Comparison of ENCODE assay signal across 8 mouse cellular contexts in genomic region chr7:45718331-45718730, GRCm38 (mm10). TPM values are rescaled to one million over a fixed set of nuclear protein-coding genes. Genes with fewer than 3 reads are reported as not detected.
DNase-seq lines count a peak whose midpoint lies in the region; ATAC-seq and TF ChIP-seq lines count a peak whose summit lies in the region.

No protein-coding gene starts in this region.

- H3K36me3 ChIP-seq in heart, embryonic 14.5 days (ENCODE audit: control insufficient read depth, insufficient read depth, low read length): peaks cover 50% of the 10 kb centered on the region
- peaks cover 28% of the 10 kb centered on the region for H3K36me3 ChIP-seq in ES-Bruce4 (ENCODE audit: control insufficient read depth, insufficient read depth, low read length, poor library complexity, severe bottlenecking)
- peaks cover 18% of the 10 kb centered on the region for H3K36me3 ChIP-seq in forebrain, embryonic 16.5 days (ENCODE audit: control insufficient read depth, insufficient read depth)
- peaks cover 24% of the 10 kb centered on the region for H3K36me3 ChIP-seq in liver, postnatal 0 days (replicated peaks; ENCODE audit: insufficient read depth, low read length)

- TF ChIP-seq EP300 in ES-Bruce4 (IDR thresholded peaks at IDR 0.05; ENCODE audit: insufficient read depth, low read depth, low read length): no peak
- TF ChIP-seq EP300 in liver, postnatal 0 days (IDR thresholded peaks at IDR 0.05; ENCODE audit: low read depth): no peak

- DNase-seq in heart, adult 9 months (ENCODE audit: low spot score in 2 of 2): no peak
- DNase-seq in liver, postnatal 0 days: no peak
- DNase-seq in ovary, adult 18-20 months (ENCODE audit: low spot score): no peak
- DNase-seq in Muller cell, postnatal 12 days (ENCODE audit: inconsistent ontology term): no peak
- DNase-seq in right cerebral cortex, postnatal 4 days: no peak

- peak overlapping the region; percentile 89 for H3K9ac ChIP-seq in heart, embryonic 14.5 days (ENCODE audit: low read length)
- peak overlapping the region; percentile 90 for H3K9ac ChIP-seq in ES-Bruce4 (ENCODE audit: low read depth, poor library complexity, severe bottlenecking)
- peak overlapping the region; percentile 68 for H3K9ac ChIP-seq in forebrain, embryonic 16.5 days (replicated peaks; ENCODE audit: low read depth, low read length)
- H3K9ac ChIP-seq in liver, postnatal 0 days (replicated peaks): peak overlapping the region; percentile 97

- H3K4me2 ChIP-seq in heart, embryonic 14.5 days (ENCODE audit: low read length): peak overlapping the region; percentile 86
- H3K4me2 ChIP-seq in forebrain, embryonic 16.5 days (ENCODE audit: low read length): peak overlapping the region; percentile 86
- H3K4me2 ChIP-seq in liver, postnatal 0 days (ENCODE audit: low read depth, low read length): peak overlapping the region; percentile 89

- H3K27me3 ChIP-seq in heart, embryonic 14.5 days (ENCODE audit: control insufficient read depth, insufficient read depth, low read length): no peaks in the 10 kb centered on the region
- no peaks in the 10 kb centered on the region for H3K27me3 ChIP-seq in ES-Bruce4 (ENCODE audit: control insufficient read depth, insufficient read depth, low read length, poor library complexity, severe bottlenecking)
- no peaks in the 10 kb centered on the region for H3K27me3 ChIP-seq in forebrain, embryonic 16.5 days (replicated peaks; ENCODE audit: control insufficient read depth, insufficient read depth, low read length)
- H3K27me3 ChIP-seq in liver, postnatal 0 days (ENCODE audit: insufficient read depth, low read length): no peaks in the 10 kb centered on the region

- no peak for TF ChIP-seq POLR2A in ES-Bruce4 (IDR thresholded peaks at IDR 0.05; ENCODE audit: insufficient read depth, low read length)

- H3K9me3 ChIP-seq in heart, embryonic 14.5 days (ENCODE audit: control insufficient read depth, low read length): no peaks in the 10 kb centered on the region
- H3K9me3 ChIP-seq in ES-Bruce4 (replicated peaks; ENCODE audit: control insufficient read depth, insufficient read depth, low read length, poor library complexity, severe bottlenecking): no peaks in the 10 kb centered on the region
- H3K9me3 ChIP-seq in forebrain, embryonic 16.5 days (ENCODE audit: control insufficient read depth, low read length): no peaks in the 10 kb centered on the region
- no peaks in the 10 kb centered on the region for H3K9me3 ChIP-seq in liver, postnatal 0 days (ENCODE audit: low read length)

- peaks cover 17 to 44% of the 10 kb centered on the region in 2 experiments for H3K4me1 ChIP-seq in heart, embryonic 14.5 days (ENCODE audit: control insufficient read depth in 2 of 2, insufficient read depth in 2 of 2, low read length in 2 of 2)
- H3K4me1 ChIP-seq in ES-Bruce4 (ENCODE audit: control insufficient read depth, insufficient read depth, low read length): no peaks in the 10 kb centered on the region
- H3K4me1 ChIP-seq in forebrain, embryonic 16.5 days (replicated peaks; ENCODE audit: control insufficient read depth, insufficient read depth, low read length): peaks cover 43% of the 10 kb centered on the region
- peaks cover 39% of the 10 kb centered on the region for H3K4me1 ChIP-seq in liver, postnatal 0 days (ENCODE audit: insufficient read depth)

- ATAC-seq in heart, embryonic 14.5 days (ENCODE audit: insufficient number of reproducible peaks, insufficient read depth, low FRiP score, low read depth): no peak
- no peak for ATAC-seq in forebrain, embryonic 16.5 days
- no peak for ATAC-seq in liver, postnatal 0 days

- H3K27ac ChIP-seq in heart, embryonic 14.5 days (replicated peaks in 1 of 2; ENCODE audit: control insufficient read depth in 1 of 2, insufficient read depth in 1 of 2, low read depth in 2 of 2, low read length in 2 of 2): peak overlapping the region; percentile 84 to 87
- H3K27ac ChIP-seq in ES-Bruce4 (ENCODE audit: insufficient read depth, low read length): peak overlapping the region; percentile 45
- H3K27ac ChIP-seq in forebrain, embryonic 16.5 days (ENCODE audit: low read length): peak overlapping the region; percentile 92
- H3K27ac ChIP-seq in liver, postnatal 0 days (ENCODE audit: low read depth): peak overlapping the region; percentile 94

- WGBS in heart, embryonic 14.5 days: under 1% methylated on average over 20 of the region's 20 CpGs
- WGBS in forebrain, embryonic 16.5 days: 0% methylated on average over 20 of the region's 20 CpGs
- 1% methylated on average over 20 of the region's 20 CpGs for WGBS in liver, postnatal 0 days (ENCODE audit: insufficient replicate concordance)

- H3K4me3 ChIP-seq in heart, embryonic 14.5 days (ENCODE audit: control insufficient read depth in 1 of 2, insufficient read depth in 1 of 2, low read depth in 1 of 2, low read length in 2 of 2): peak overlapping the region; percentile 63 to 88
- peak overlapping the region; percentile 93 for H3K4me3 ChIP-seq in ES-Bruce4 (ENCODE audit: low read depth, low read length)
- H3K4me3 ChIP-seq in forebrain, embryonic 16.5 days (replicated peaks; ENCODE audit: low read length): peak overlapping the region; percentile 63
- H3K4me3 ChIP-seq in liver, postnatal 0 days (ENCODE audit: low read depth, low read length): peak overlapping the region; percentile 84

- TF ChIP-seq CTCF in ES-Bruce4 (IDR thresholded peaks at IDR 0.05; ENCODE audit: low read depth, low read length): no peak
- TF ChIP-seq CTCF in liver, postnatal 0 days (IDR thresholded peaks at IDR 0.05; ENCODE audit: low read depth): no peak

RNA-seq across cellular contexts. Expression of gene Sphk2, which starts 0.5 kb away (rescaled TPM):
- 11.9 and 12.5 TPM in 2 replicates for polyA plus RNA-seq in heart, embryonic 14.5 days (2014; fragmentation: Nextera tagmentation; extraction: Ambion mirVana)
- polyA plus RNA-seq in ES-Bruce4 (2011; ENCODE audit: insufficient read depth, insufficient read length, low read depth, missing spikeins): 10.4 and 11.1 TPM in 2 replicates
- polyA plus RNA-seq in forebrain, embryonic 16.5 days (2015; fragmentation: Nextera tagmentation; extraction: Ambion mirVana): 29.9 and 31.1 TPM in 2 replicates
- polyA plus RNA-seq in liver, postnatal 0 days (2015; fragmentation: Nextera tagmentation; extraction: Ambion mirVana): 15.5 and 17.3 TPM in 2 replicates

RNA-seq across cellular contexts. Expression of gene Fam83e, which starts 2.7 kb away (rescaled TPM):
- 0.16 and 0.31 TPM in 2 replicates for polyA plus RNA-seq in heart, embryonic 14.5 days (2014; fragmentation: Nextera tagmentation; extraction: Ambion mirVana)
- 0.85 and 1.4 TPM in 2 replicates for polyA plus RNA-seq in ES-Bruce4 (2011; ENCODE audit: insufficient read depth, insufficient read length, low read depth, missing spikeins)
- 0.60 and 1.1 TPM in 2 replicates for polyA plus RNA-seq in forebrain, embryonic 16.5 days (2015; fragmentation: Nextera tagmentation; extraction: Ambion mirVana)
- 0.13 TPM in 1 of 2 replicates, not detected in the other for polyA plus RNA-seq in liver, postnatal 0 days (2015; fragmentation: Nextera tagmentation; extraction: Ambion mirVana)

RNA-seq across cellular contexts. Expression of gene Rpl18, which starts 3.1 kb away (rescaled TPM):
- polyA plus RNA-seq in heart, embryonic 14.5 days (2014; fragmentation: Nextera tagmentation; extraction: Ambion mirVana): 666 and 743 TPM in 2 replicates
- 1,593 and 1,677 TPM in 2 replicates for polyA plus RNA-seq in ES-Bruce4 (2011; ENCODE audit: insufficient read depth, insufficient read length, low read depth, missing spikeins)
- 567 and 579 TPM in 2 replicates for polyA plus RNA-seq in forebrain, embryonic 16.5 days (2015; fragmentation: Nextera tagmentation; extraction: Ambion mirVana)
- polyA plus RNA-seq in liver, postnatal 0 days (2015; fragmentation: Nextera tagmentation; extraction: Ambion mirVana): 494 and 510 TPM in 2 replicates

RNA-seq across cellular contexts. Expression of gene Spaca4, which starts 7.3 kb away (rescaled TPM):
- polyA plus RNA-seq in heart, embryonic 14.5 days (2014; fragmentation: Nextera tagmentation; extraction: Ambion mirVana): not detected in 2 replicates
- not detected in 2 replicates for polyA plus RNA-seq in ES-Bruce4 (2011; ENCODE audit: insufficient read depth, insufficient read length, low read depth, missing spikeins)
- polyA plus RNA-seq in forebrain, embryonic 16.5 days (2015; fragmentation: Nextera tagmentation; extraction: Ambion mirVana): not detected in 2 replicates
- not detected in 2 replicates for polyA plus RNA-seq in liver, postnatal 0 days (2015; fragmentation: Nextera tagmentation; extraction: Ambion mirVana)

RNA-seq across cellular contexts. Expression of gene Dbp, which starts 13.4 kb away (rescaled TPM):
- 4.5 and 7.3 TPM in 2 replicates for polyA plus RNA-seq in heart, embryonic 14.5 days (2014; fragmentation: Nextera tagmentation; extraction: Ambion mirVana)
- 6.7 and 6.9 TPM in 2 replicates for polyA plus RNA-seq in ES-Bruce4 (2011; ENCODE audit: insufficient read depth, insufficient read length, low read depth, missing spikeins)
- 4.1 and 4.3 TPM in 2 replicates for polyA plus RNA-seq in forebrain, embryonic 16.5 days (2015; fragmentation: Nextera tagmentation; extraction: Ambion mirVana)
- polyA plus RNA-seq in liver, postnatal 0 days (2015; fragmentation: Nextera tagmentation; extraction: Ambion mirVana): 3.6 and 5.2 TPM in 2 replicates
